Mouse (Mus musculus): ENCODE results near the gene Cav1.

- TF ChIP-seq POLR2A (IDR thresholded peaks at IDR 0.05; ENCODE audit: borderline replicate concordance, extremely low read depth, insufficient read depth, insufficient read length, poor library complexity, severe bottlenecking), result no peak
- TF ChIP-seq CTCF (IDR thresholded peaks at IDR 0.05; ENCODE audit: borderline replicate concordance, extremely low read depth, insufficient read depth, insufficient read length), result no peak
These were observed 8.1 kb downstream of the Cav1 start for GRCm38 (mm10) chr6:17314241-17314640.

Measured in brain, embryonic 14.5 days (tissue).